Mouse (Mus musculus) adrenal gland, postnatal 10 days (tissue): ENCODE results near the gene Dbp. TPM values are rescaled to one million over a fixed set of nuclear protein-coding genes. Genes with fewer than 3 reads are reported as not detected.
A peak's percentile ranks its signal among the peaks of the same experiment; 100 is the strongest.

ENCODE experiments used
- DNase-seq: peaks from one replicate; pipeline ENCODE4 v3.0.0; 2021; ENCODE audit warnings: mixed read lengths
- total RNA-seq, 2 experiments: library from RNA; stranded (reverse); gene quantifications; 2 replicates each; pipeline ENCODE4 v1.2.3; 2021

Gene Dbp
- total RNA-seq, 2 experiments from 2014 or later, result 21.4 to 62.3 TPM

DNA sequence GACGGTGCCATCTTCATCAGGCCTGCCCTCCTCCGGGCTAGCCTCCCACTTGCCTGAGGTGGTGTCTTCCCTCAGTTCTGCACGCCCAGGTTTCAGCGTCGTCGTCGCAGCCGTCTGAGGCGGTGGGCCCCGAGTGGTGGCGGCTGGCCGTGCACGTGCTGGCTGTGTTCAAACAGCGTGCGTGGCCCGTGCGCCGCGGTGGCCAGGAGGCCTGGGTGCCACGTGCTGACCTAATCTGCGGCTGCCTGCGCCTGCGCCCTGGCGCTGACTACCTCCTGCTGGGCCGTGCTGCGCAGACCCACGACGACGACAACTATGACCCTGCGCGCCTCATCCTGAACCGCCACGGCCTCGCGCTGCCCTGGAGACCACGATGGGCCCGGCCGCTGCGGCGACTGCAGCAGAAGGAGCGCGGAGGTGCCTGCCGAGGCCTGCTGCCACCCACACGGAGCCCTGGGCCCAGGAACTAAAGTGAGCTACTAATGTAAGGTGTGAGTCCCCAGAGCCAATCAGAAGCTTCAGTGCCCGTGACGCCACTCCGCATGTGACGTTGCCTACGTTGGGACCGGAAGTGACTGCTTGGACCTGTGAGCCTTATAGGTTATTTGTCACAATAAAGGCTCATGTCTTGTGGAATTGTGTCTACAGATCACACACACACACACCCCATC is 10.8 kb upstream of the Dbp start, which contains the start of gene Sec1:
Sec1 (minus strand) TSS at position 482 of the 671 bp plus-strand sequence.
- no peak for DNase-seq

GRCm38 (mm10) chr7:45695098-45695497 is 9.8 kb upstream of the Dbp start:
- DNase-seq, result no peak

- no peak for DNase-seq
These were observed 7.0 kb upstream of the Dbp start for GRCm38 (mm10) chr7:45697894-45698293.

- no peak for DNase-seq
These were observed 5.3 kb upstream of the Dbp start, which contains the start of gene Car11 for GRCm38 (mm10) chr7:45699523-45700141. Car11 (plus strand) TSS chr7:45699843.

- DNase-seq, result peak; percentile 83
These were observed 4.4 kb upstream of the Dbp start for GRCm38 (mm10) chr7:45700301-45701015.

DNA sequence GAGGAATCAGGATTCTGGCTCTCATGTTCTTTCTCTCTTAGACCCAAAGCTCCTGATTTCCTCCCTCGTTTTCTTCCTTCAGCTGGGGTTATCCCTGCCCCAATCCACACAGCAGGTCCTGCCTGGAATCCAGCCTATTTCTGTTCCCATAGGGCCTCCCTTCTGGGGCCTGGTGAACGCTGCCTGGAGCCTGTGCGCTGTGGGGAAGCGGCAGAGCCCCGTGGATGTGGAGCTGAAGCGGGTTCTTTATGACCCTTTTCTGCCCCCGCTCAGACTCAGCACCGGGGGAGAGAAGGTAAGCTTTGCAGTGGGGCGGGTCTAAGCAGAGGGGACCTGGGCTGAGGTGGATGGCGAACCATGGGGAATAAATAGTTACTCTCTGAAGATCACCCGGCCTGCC is 3.8 kb upstream of the Dbp start:
- DNase-seq, result peak; percentile 66

- no peak for DNase-seq
These were observed 3.3 kb upstream of the Dbp start for GRCm38 (mm10) chr7:45701607-45702006.

- peak; percentile 4 for DNase-seq
These were observed 2.6 kb upstream of the Dbp start for GRCm38 (mm10) chr7:45702316-45702715.

DNA sequence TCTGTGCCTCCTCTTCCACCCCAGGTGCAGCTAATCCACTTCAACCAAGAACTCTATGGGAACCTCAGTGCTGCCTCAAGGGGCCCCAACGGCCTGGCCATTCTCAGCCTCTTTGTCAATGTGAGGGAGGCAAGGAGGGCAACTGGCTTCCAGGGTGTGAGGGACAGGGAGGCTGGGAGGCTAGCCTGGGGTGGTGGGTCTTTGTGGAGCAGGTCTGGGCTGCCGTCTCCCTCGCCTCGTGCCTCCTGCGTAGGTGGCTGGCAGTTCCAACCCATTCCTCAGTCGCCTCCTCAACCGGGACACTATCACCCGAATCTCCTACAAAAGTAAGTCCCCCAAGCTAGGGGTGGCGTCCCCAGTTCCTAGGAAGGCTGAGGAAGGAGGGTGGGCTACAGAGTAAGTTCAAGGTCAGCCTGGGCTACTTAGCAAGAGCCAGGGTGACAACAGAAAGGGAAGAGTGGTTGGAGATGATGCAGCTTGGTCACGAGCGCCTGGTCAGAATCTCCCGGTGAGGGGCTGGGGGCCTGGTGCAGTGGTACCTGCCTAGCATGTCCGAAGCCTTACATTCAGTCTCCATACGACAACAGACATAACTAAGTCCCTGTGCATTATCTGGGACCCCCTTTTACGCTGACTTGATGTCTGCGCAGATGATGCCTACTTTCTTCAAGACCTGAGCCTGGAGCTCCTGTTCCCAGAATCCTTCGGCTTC is 1.9 kb upstream of the Dbp start:
- DNase-seq, result peak; percentile 7

DNA sequence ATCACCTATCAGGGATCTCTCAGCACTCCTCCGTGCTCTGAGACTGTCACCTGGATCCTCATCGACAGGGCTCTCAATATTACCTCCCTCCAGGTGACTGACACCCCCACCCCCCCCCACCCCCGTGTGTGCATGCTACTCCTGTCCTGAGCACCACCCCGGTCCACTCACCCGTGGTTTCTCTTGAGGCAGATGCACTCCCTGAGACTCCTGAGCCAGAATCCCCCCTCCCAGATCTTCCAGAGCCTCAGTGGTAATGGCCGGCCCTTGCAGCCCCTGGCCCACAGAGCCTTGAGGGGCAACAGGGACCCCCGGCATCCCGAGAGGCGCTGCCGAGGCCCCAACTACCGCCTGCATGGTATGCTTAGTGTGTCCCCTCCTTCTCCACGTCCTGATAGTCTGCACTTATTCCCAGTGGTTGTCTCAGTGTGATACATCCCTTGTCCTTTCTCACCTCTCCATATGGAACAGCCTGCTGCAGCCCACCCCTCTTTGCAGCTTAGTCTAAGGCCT is 1.3 kb upstream of the Dbp start:
- DNase-seq, result peak; percentile 3

DNA sequence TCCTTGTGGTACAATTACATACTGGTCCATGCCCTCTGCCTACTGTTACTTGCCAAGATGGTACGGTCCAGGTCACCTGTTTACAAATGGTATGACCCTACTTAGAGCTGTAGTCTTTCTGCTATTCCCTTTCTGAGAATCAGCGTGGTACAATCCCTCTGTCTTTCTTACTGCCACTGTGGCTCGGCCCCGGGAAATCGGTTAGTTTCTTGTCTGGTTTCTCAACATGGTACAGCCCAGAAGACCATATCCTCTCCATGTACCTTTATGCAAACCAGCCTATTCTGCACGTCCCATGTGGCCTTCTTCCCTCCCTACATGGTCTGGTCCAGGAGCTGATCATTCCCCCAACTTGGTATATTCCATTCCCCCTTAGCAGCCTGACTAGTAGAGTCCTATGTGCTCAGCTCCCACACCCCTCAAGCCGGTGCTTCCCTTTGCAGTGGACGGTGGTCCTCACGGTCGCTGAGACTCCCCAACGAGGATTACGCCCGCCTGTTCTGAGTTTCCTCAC is 785 bp upstream of the Dbp start:
- peak; percentile 70 for DNase-seq

DNA sequence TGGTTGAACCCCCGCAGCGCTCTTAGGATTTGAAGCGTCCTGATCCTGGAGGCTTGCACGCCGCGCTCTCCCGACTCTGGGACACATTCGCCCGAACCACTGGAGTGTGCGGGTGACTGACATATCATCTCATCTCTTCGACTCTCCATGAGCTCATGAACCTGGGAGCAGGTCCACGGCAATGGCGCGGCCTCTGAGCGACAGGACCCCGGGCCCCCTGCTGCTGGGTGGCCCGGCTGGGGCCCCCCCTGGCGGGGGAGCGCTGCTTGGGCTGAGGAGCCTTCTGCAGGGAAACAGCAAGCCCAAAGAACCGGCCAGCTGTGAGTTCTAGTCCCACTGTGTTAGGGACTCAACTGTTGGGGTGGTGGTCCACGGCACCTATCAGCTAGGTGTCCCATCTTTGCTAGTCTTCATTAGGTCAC is 566 bp downstream of the Dbp start:
- peak; percentile 53 for DNase-seq

- DNase-seq, result peak; percentile 90
These were observed 989 bp downstream of the Dbp start for GRCm38 (mm10) chr7:45705873-45706281.

- DNase-seq, result peak; percentile 96
These were observed 1.9 kb downstream of the Dbp start for GRCm38 (mm10) chr7:45706721-45707241.

GRCm38 (mm10) chr7:45707375-45707967 is 2.6 kb downstream of the Dbp start:
- DNase-seq, result peak; percentile 98

DNA sequence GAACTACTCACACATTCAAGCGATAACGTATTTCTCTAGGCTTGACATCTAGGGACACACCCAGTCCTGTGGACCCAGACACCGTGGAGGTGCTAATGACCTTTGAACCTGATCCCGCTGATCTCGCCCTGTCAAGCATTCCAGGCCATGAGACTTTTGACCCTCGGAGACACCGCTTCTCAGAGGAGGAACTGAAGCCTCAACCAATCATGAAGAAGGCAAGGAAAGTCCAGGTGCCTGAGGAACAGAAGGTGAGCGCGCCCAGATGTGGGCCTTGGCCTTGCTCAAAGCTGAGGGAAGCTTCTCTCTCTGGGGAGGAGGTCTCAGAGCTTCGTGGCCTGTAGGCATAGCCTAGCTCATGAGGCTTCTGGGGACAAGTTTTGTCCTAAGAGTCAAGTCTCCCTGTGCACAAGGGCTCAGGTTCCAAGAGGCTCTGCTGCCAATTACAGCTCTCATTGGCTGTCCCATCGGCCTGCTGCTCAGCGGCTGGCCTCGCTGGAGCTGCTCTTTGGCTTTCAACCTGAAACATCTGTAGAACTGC is 3.4 kb downstream of the Dbp start:
- no peak for DNase-seq

DNA sequence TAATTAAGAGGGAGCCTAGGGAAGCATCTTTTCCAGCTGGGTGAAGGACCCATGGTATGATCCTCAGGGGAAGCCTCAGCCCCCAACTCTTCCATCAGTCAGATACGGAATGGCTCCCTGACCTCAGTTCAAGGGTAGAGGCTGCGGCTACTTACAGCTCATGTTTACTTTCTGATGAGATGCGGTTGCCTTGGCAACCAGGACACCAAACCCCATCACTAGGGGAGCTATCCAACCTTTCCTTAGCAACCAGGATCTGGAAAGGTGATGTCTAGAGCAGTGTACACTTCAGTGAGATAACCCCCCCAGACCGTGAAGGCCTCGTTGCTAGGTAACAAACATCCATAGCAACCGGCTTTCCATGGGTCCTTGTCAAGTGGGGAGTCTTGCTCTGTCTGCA is 4.1 kb downstream of the Dbp start:
- DNase-seq, result no peak

GRCm38 (mm10) chr7:45709677-45710355 is 4.9 kb downstream of the Dbp start:
- no peak for DNase-seq

- no peak for DNase-seq
These were observed 5.7 kb downstream of the Dbp start for GRCm38 (mm10) chr7:45710477-45711191.
